Comparison of ENCODE assay signal across 9 mouse cellular contexts in genomic region chr1:118498311-118498710, GRCm38 (mm10).
DNase-seq lines count a peak whose midpoint lies in the region; ATAC-seq and TF ChIP-seq lines count a peak whose summit lies in the region.
"Had no signal": no experiment of that assay in that cellular context is flagged by ENCODE, and none has a peak within 500 bp of the region (broad histone marks: within the 10 kb centered on the region; RNA-seq: fewer than 3 reads in every experiment).

No protein-coding gene starts in this region.

- TF ChIP-seq EP300 in ES-Bruce4 (IDR thresholded peaks at IDR 0.05; ENCODE audit: insufficient read depth, low read depth, low read length) = no peak
- TF ChIP-seq EP300 in heart, postnatal 0 days (IDR thresholded peaks at IDR 0.05; ENCODE audit: low read depth) = no peak

- peaks cover 20% of the 10 kb centered on the region for H3K36me3 ChIP-seq in ES-Bruce4 (ENCODE audit: control insufficient read depth, insufficient read depth, low read length, poor library complexity, severe bottlenecking)
- peaks cover 3% of the 10 kb centered on the region; the same call in 1 of the 2 replicates for H3K36me3 ChIP-seq in forebrain, embryonic 11.5 days (ENCODE audit: control insufficient read depth, insufficient read depth, low read length)
- H3K36me3 ChIP-seq in heart, postnatal 0 days (replicated peaks; ENCODE audit: control insufficient read depth, insufficient read depth, low read length) = peaks cover 61% of the 10 kb centered on the region
- H3K36me3 ChIP-seq in liver, embryonic 15.5 days (replicated peaks) = peaks cover 51% of the 10 kb centered on the region
- peaks cover 55% of the 10 kb centered on the region for H3K36me3 ChIP-seq in neural tube, embryonic 13.5 days

- WGBS in forebrain, embryonic 11.5 days = 79% methylated on average over 5 of the region's 5 CpGs
- WGBS in heart, postnatal 0 days = 54% methylated on average over 5 of the region's 5 CpGs
- WGBS in liver, embryonic 15.5 days (ENCODE audit: insufficient replicate concordance) = 65% methylated on average over 5 of the region's 5 CpGs
- WGBS in neural tube, embryonic 13.5 days = 78% methylated on average over 5 of the region's 5 CpGs

- no peaks in the 10 kb centered on the region for H3K4me1 ChIP-seq in ES-Bruce4 (ENCODE audit: control insufficient read depth, insufficient read depth, low read length)
- H3K4me1 ChIP-seq in forebrain, embryonic 11.5 days (replicated peaks; ENCODE audit: control insufficient read depth, insufficient read depth, low read length) = no peaks in the 10 kb centered on the region
- 0 out of 2 replicates have a peak, but pooled peaks cover 6% of the 10 kb centered on the region for H3K4me1 ChIP-seq in heart, postnatal 0 days (ENCODE audit: control insufficient read depth, insufficient read depth)
- H3K4me1 ChIP-seq in liver, embryonic 15.5 days (replicated peaks) = peaks cover 8% of the 10 kb centered on the region; the same call in 1 of the 2 replicates
- peaks cover 8% of the 10 kb centered on the region; the same call in 1 of the 2 replicates for H3K4me1 ChIP-seq in neural tube, embryonic 13.5 days (replicated peaks)
- H3K4me1 ChIP-seq: hindbrain, embryonic 15.5 days had no signal

- peak; percentile 75 for DNase-seq in c-Kit-positive CD71-positive TER-119-negative erythroid progenitor cells, embryonic 14.5 days (ENCODE audit: low read depth)
- peak; percentile 84 for DNase-seq in forebrain, embryonic 11.5 days (ENCODE audit: low spot score)
- peak; percentile 71 for DNase-seq in heart, postnatal 0 days (ENCODE audit: low spot score)
- peak; percentile 75 to 88 for DNase-seq in kidney, postnatal 25 days
- peak; percentile 89 for DNase-seq in testis, postnatal 10 days (ENCODE audit: low spot score)

- TF ChIP-seq POLR2A in ES-Bruce4 (IDR thresholded peaks at IDR 0.05; ENCODE audit: insufficient read depth, low read length) = no peak

- H3K9ac ChIP-seq in ES-Bruce4 (ENCODE audit: low read depth, poor library complexity, severe bottlenecking) = no peak overlapping the region
- H3K9ac ChIP-seq in forebrain, embryonic 11.5 days (ENCODE audit: low read length) = no peak overlapping the region
- H3K9ac ChIP-seq in heart, postnatal 0 days (replicated peaks; ENCODE audit: low read depth, low read length) = no peak overlapping the region
- H3K9ac ChIP-seq in liver, embryonic 15.5 days = no peak overlapping the region
- H3K9ac ChIP-seq in neural tube, embryonic 13.5 days = no peak overlapping the region
- H3K9ac ChIP-seq: hindbrain, embryonic 15.5 days had no signal

- H3K27ac ChIP-seq in ES-Bruce4 (ENCODE audit: insufficient read depth, low read length) = no peak overlapping the region
- no peak overlapping the region for H3K27ac ChIP-seq in forebrain, embryonic 11.5 days (ENCODE audit: low read depth, low read length)
- H3K27ac ChIP-seq in heart, postnatal 0 days (ENCODE audit: low read depth) = no peak overlapping the region
- no peak overlapping the region for H3K27ac ChIP-seq in liver, embryonic 15.5 days (replicated peaks)
- no peak overlapping the region for H3K27ac ChIP-seq in neural tube, embryonic 13.5 days (replicated peaks)
- H3K27ac ChIP-seq: hindbrain, embryonic 15.5 days had no signal

- no peak overlapping the region for H3K4me3 ChIP-seq in ES-Bruce4 (ENCODE audit: low read depth, low read length)
- no peak overlapping the region for H3K4me3 ChIP-seq in forebrain, embryonic 11.5 days (ENCODE audit: low read depth, low read length)
- no peak overlapping the region for H3K4me3 ChIP-seq in heart, postnatal 0 days (ENCODE audit: low read depth, low read length)
- H3K4me3 ChIP-seq in liver, embryonic 15.5 days (replicated peaks) = no peak overlapping the region
- H3K4me3 ChIP-seq in neural tube, embryonic 13.5 days = no peak overlapping the region
- H3K4me3 ChIP-seq: hindbrain, embryonic 15.5 days had no signal

- H3K9me3 ChIP-seq in ES-Bruce4 (replicated peaks; ENCODE audit: control insufficient read depth, insufficient read depth, low read length, poor library complexity, severe bottlenecking) = no peaks in the 10 kb centered on the region
- H3K9me3 ChIP-seq in forebrain, embryonic 11.5 days (ENCODE audit: control insufficient read depth, low read length) = no peaks in the 10 kb centered on the region
- H3K9me3 ChIP-seq in heart, postnatal 0 days (replicated peaks; ENCODE audit: control insufficient read depth, low read length) = no peaks in the 10 kb centered on the region
- no peaks in the 10 kb centered on the region for H3K9me3 ChIP-seq in liver, embryonic 15.5 days (replicated peaks)
- H3K9me3 ChIP-seq in neural tube, embryonic 13.5 days = no peaks in the 10 kb centered on the region
- H3K9me3 ChIP-seq: hindbrain, embryonic 15.5 days had no signal

- peak; percentile 64; the same call in 1 of the 2 replicates for ATAC-seq in forebrain, embryonic 11.5 days (replicated peaks; ENCODE audit: low FRiP score)
- peak; percentile 74 for ATAC-seq in heart, postnatal 0 days (ENCODE audit: insufficient read depth, low read depth)
- ATAC-seq in liver, embryonic 15.5 days (ENCODE audit: insufficient read depth) = peak; percentile 57
- ATAC-seq in neural tube, embryonic 13.5 days (ENCODE audit: low read depth) = peak; percentile 58; the same call in 1 of the 2 replicates

- no peak overlapping the region for H3K4me2 ChIP-seq in forebrain, embryonic 11.5 days (ENCODE audit: low read depth, low read length, severe bottlenecking)
- no peak overlapping the region for H3K4me2 ChIP-seq in heart, postnatal 0 days (ENCODE audit: low read depth, low read length)
- H3K4me2 ChIP-seq in liver, embryonic 15.5 days = no peak overlapping the region
- H3K4me2 ChIP-seq in neural tube, embryonic 13.5 days = no peak overlapping the region
- H3K4me2 ChIP-seq: hindbrain, embryonic 15.5 days had no signal

- peak; percentile 79 for TF ChIP-seq CTCF in ES-Bruce4 (IDR thresholded peaks at IDR 0.05; ENCODE audit: low read depth, low read length)
- peak; percentile 89 for TF ChIP-seq CTCF in heart, postnatal 0 days (IDR thresholded peaks at IDR 0.05; ENCODE audit: low read depth)

- no peaks in the 10 kb centered on the region for H3K27me3 ChIP-seq in ES-Bruce4 (ENCODE audit: control insufficient read depth, insufficient read depth, low read length, poor library complexity, severe bottlenecking)
- H3K27me3 ChIP-seq in forebrain, embryonic 11.5 days (ENCODE audit: control insufficient read depth, insufficient read depth, low read length) = no peaks in the 10 kb centered on the region
- no peaks in the 10 kb centered on the region for H3K27me3 ChIP-seq in heart, postnatal 0 days (ENCODE audit: control insufficient read depth, insufficient read depth, low read length)
- no peaks in the 10 kb centered on the region for H3K27me3 ChIP-seq in liver, embryonic 15.5 days
- no peaks in the 10 kb centered on the region for H3K27me3 ChIP-seq in neural tube, embryonic 13.5 days
- H3K27me3 ChIP-seq: hindbrain, embryonic 15.5 days had no signal
